In the genomic region with DNA sequence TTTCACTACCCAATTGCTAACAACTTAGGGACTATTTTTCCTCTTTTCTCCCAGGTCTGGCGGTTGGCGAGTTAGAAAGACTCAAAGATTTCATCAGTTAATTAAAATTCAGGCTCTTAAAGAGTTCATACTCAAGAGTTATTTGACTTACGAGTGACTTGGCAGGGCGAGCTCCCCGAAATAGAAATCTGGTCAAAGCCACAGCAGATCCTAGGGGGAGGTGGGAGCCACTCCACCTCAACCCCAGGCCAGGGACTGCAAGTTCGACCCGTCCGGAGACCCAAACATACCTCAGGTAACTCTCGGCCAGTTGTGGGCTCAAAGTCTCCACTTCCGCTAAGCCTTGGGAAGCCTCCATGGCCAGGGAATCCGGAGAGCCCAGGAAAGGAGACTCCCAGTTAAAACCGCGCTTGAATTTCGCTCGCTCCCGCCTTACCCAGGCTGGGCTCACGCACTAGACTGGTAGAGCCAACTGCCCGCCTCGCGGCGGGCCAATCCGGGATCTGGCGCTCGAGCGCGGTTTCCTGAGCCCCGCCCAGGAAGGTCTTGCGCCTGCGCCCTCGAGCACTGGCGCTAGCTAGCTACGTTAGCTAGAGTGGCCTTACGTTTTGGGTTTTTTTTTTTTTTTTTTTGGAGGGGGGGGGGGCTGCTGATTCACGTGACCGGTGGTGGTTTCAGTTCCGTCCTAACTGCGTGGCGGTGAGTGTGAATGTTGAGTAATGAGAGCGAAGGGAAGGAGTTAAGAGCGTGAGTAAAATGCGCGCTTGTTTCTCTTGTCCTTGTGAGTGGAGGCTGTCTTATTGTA, we compare ENCODE assay signal across 8 mouse cellular contexts. TPM values are rescaled to one million over a fixed set of nuclear protein-coding genes. Genes with fewer than 3 reads are reported as not detected.
DNase-seq lines count a peak whose midpoint lies in the region; ATAC-seq and TF ChIP-seq lines count a peak whose summit lies in the region.

A gene (minus strand): TSS at position 474 of the 805 bp plus-strand sequence.

- no peaks in the 10 kb centered on the region for H3K27me3 ChIP-seq in embryonic facial prominence, embryonic 13.5 days
- no peaks in the 10 kb centered on the region for H3K27me3 ChIP-seq in limb, embryonic 14.5 days (ENCODE audit: control insufficient read depth, insufficient read depth, low read length)
- H3K27me3 ChIP-seq in midbrain, postnatal 0 days (ENCODE audit: insufficient read depth, low read length): no peaks in the 10 kb centered on the region

- TF ChIP-seq POLR2A in limb, embryonic 14.5 days (IDR thresholded peaks at IDR 0.05; ENCODE audit: borderline replicate concordance, extremely low read depth, insufficient read depth, insufficient read length): peak; percentile 36; the same call in 1 of the 2 replicates

- peak within 1 kb of the TSS; percentile 65 for H3K9ac ChIP-seq in embryonic facial prominence, embryonic 13.5 days
- peak within 1 kb of the TSS; percentile 53 for H3K9ac ChIP-seq in limb, embryonic 14.5 days (ENCODE audit: low read depth, low read length, severe bottlenecking)
- H3K9ac ChIP-seq in midbrain, postnatal 0 days (replicated peaks; ENCODE audit: low read length, poor library complexity, severe bottlenecking): no peak within 1 kb of the TSS

- peak; percentile 98 for DNase-seq in 3134 (ENCODE audit: extremely low read depth, insufficient read length, low spot score)
- DNase-seq in adrenal gland, postnatal 36 days: peak; percentile 92 to 95
- DNase-seq in heart, adult 8-10 months (ENCODE audit: low spot score): peak; percentile 86
- peak; percentile 90 for DNase-seq in kidney, adult 9 months
- DNase-seq in limb, embryonic 14.5 days (ENCODE audit: low spot score): peak; percentile 94
- DNase-seq in midbrain, postnatal 0 days (ENCODE audit: low spot score): peak; percentile 96
- peak; percentile 80 to 84 for DNase-seq in spleen, postnatal 14 days (ENCODE audit: low spot score in 2 of 2)

- H3K4me1 ChIP-seq in embryonic facial prominence, embryonic 13.5 days: no peaks in the 10 kb centered on the region
- no peaks in the 10 kb centered on the region for H3K4me1 ChIP-seq in limb, embryonic 14.5 days (ENCODE audit: control insufficient read depth, insufficient read depth, low read length)
- H3K4me1 ChIP-seq in midbrain, postnatal 0 days (ENCODE audit: insufficient read depth, low read length): no peaks in the 10 kb centered on the region

- peak; percentile 96 for ATAC-seq in embryonic facial prominence, embryonic 13.5 days (ENCODE audit: insufficient number of reproducible peaks, insufficient read depth, low FRiP score, low TSS enrichment, low read depth)
- ATAC-seq in limb, embryonic 14.5 days (ENCODE audit: low FRiP score, low read depth): peak; percentile 99
- ATAC-seq in midbrain, postnatal 0 days (ENCODE audit: low FRiP score): peak; percentile 97

- peak within 1 kb of the TSS; percentile 74 for H3K27ac ChIP-seq in embryonic facial prominence, embryonic 13.5 days
- H3K27ac ChIP-seq in limb, embryonic 14.5 days (replicated peaks; ENCODE audit: low read depth, low read length): peak within 1 kb of the TSS; percentile 75
- peak within 1 kb of the TSS; percentile 65 for H3K27ac ChIP-seq in midbrain, postnatal 0 days (ENCODE audit: low read depth, low read length)

- 18% methylated on average over 42 of the region's 42 CpGs for WGBS in embryonic facial prominence, embryonic 13.5 days
- WGBS in limb, embryonic 14.5 days: 11% methylated on average over 39 of the region's 42 CpGs
- 22% methylated on average over 41 of the region's 42 CpGs for WGBS in midbrain, postnatal 0 days

- no peaks in the 10 kb centered on the region for H3K9me3 ChIP-seq in embryonic facial prominence, embryonic 13.5 days
- no peaks in the 10 kb centered on the region for H3K9me3 ChIP-seq in limb, embryonic 14.5 days (ENCODE audit: control insufficient read depth, low read length)
- no peaks in the 10 kb centered on the region for H3K9me3 ChIP-seq in midbrain, postnatal 0 days (ENCODE audit: low read length)

- H3K4me2 ChIP-seq in embryonic facial prominence, embryonic 13.5 days: peak within 1 kb of the TSS; percentile 50
- peak within 1 kb of the TSS; percentile 47 for H3K4me2 ChIP-seq in limb, embryonic 14.5 days (replicated peaks; ENCODE audit: low read depth, low read length, severe bottlenecking)
- peak within 1 kb of the TSS; percentile 59 for H3K4me2 ChIP-seq in midbrain, postnatal 0 days (ENCODE audit: low read depth, low read length, poor library complexity, severe bottlenecking)

- H3K4me3 ChIP-seq in embryonic facial prominence, embryonic 13.5 days: peak within 1 kb of the TSS; percentile 49
- peak within 1 kb of the TSS; percentile 44 for H3K4me3 ChIP-seq in limb, embryonic 14.5 days (replicated peaks; ENCODE audit: low read length)
- peak within 1 kb of the TSS; percentile 36 for H3K4me3 ChIP-seq in midbrain, postnatal 0 days (ENCODE audit: low read depth, low read length)

- no peak for TF ChIP-seq CTCF in midbrain, postnatal 0 days (IDR thresholded peaks at IDR 0.05)

- no peaks in the 10 kb centered on the region for H3K36me3 ChIP-seq in embryonic facial prominence, embryonic 13.5 days
- H3K36me3 ChIP-seq in limb, embryonic 14.5 days (ENCODE audit: control insufficient read depth, insufficient read depth, low read length): no peaks in the 10 kb centered on the region
- H3K36me3 ChIP-seq in midbrain, postnatal 0 days (ENCODE audit: insufficient read depth, low read length): no peaks in the 10 kb centered on the region

RNA-seq across cellular contexts. Expression of the gene that starts here (rescaled TPM):
- total RNA-seq in adrenal gland, postnatal 36 days (2021): under 1 TPM; 0.63 to 0.89 TPM
- 11.7 and 12.3 TPM in 2 replicates for polyA plus RNA-seq in embryonic facial prominence, embryonic 13.5 days (2015; fragmentation: Nextera tagmentation; extraction: Ambion mirVana)
- under 1 TPM; 0.27 to 0.29 (median 0.28) TPM for total RNA-seq in heart, adult 8-10 months (2022)
- 4.5 and 6.1 TPM in 2 replicates for polyA plus RNA-seq in limb, embryonic 14.5 days (2012; rRNA removed)
- polyA plus RNA-seq in limb, embryonic 14.5 days (2014; fragmentation: Nextera tagmentation; extraction: Ambion mirVana): 10.9 and 12.0 TPM in 2 replicates
- total RNA-seq in midbrain, postnatal 0 days (2014; rRNA removed): 1.0 and 1.2 TPM in 2 replicates
- 0.28 and 0.31 TPM in 2 replicates for polyA plus RNA-seq in midbrain, postnatal 0 days (2015; fragmentation: Nextera tagmentation; extraction: Ambion mirVana)

Comparison
In these comparisons a context has a peak if more than half of its experiments do, and no peak if none do; other contexts are left out.
1. Peak in every context shown above with its lines: DNase-seq, ATAC-seq, H3K4me3 ChIP-seq and H3K27ac ChIP-seq.
2. Peak in DNase-seq in adrenal gland, postnatal 36 days; RNA of the gene not detected or under 1 TPM.
3. Peak in DNase-seq in heart, adult 8-10 months; RNA of the gene not detected or under 1 TPM.